Mouse (Mus musculus) liver, embryonic 15.5 days (tissue): ENCODE data around the gene Trappc2. TPM values are rescaled to one million over a fixed set of nuclear protein-coding genes. Genes with fewer than 3 reads are reported as not detected.

ENCODE experiments used
- ATAC-seq: fragments of 200-750 bp; cut with Nextera tagmentation; 2 replicates; pipeline ENCODE4 v1.8.0; 2017; ENCODE audit warnings: moderate number of reproducible peaks, mild to moderate bottlenecking, moderate library complexity; ENCODE audit not compliant: insufficient read depth
- H3K27ac ChIP-seq: fragments of 300-500 bp; sonication (generic); replicated peaks from 2 replicates; pipeline ENCODE4 v1.5.1; 2015; ENCODE audit warnings: mild to moderate bottlenecking, inconsistent platforms
- H3K27me3 ChIP-seq: fragments of 300-500 bp; sonication (generic); 2 replicates; pipeline ENCODE4 v1.6.1; 2015; ENCODE audit warnings: mild to moderate bottlenecking, inconsistent platforms
- H3K36me3 ChIP-seq: fragments of 300-500 bp; sonication (generic); replicated peaks from 2 replicates; pipeline ENCODE4 v1.6.1; 2015; ENCODE audit warnings: moderate library complexity, mild to moderate bottlenecking, inconsistent platforms
- H3K4me1 ChIP-seq: fragments of 300-500 bp; sonication (generic); replicated peaks from 2 replicates; pipeline ENCODE4 v1.6.1; 2015; ENCODE audit warnings: inconsistent platforms
- H3K4me2 ChIP-seq: fragments of 300-500 bp; sonication (generic); 2 replicates; pipeline ENCODE4 v1.6.1; 2015; ENCODE audit warnings: moderate library complexity, mild to moderate bottlenecking, inconsistent platforms
- H3K4me3 ChIP-seq: fragments of 300-500 bp; sonication (generic); replicated peaks from 2 replicates; pipeline ENCODE4 v1.5.1; 2015; ENCODE audit warnings: mild to moderate bottlenecking, inconsistent platforms
- H3K9ac ChIP-seq: fragments of 300-500 bp; sonication (generic); 2 replicates; pipeline ENCODE4 v1.6.1; 2015; ENCODE audit warnings: moderate library complexity, mild to moderate bottlenecking, inconsistent platforms
- H3K9me3 ChIP-seq: fragments of 300-500 bp; sonication (generic); replicated peaks from 2 replicates; pipeline ENCODE4 v1.6.1; 2016; ENCODE audit warnings: inconsistent platforms
- WGBS: fragments of 180-500 bp; shearing (Covaris S2); methylation state at CpG from one replicate; pipeline ENCODE4 v1.1.7; 2015; ENCODE audit warnings: mixed read lengths; ENCODE audit not compliant: insufficient replicate concordance; 5-methylcytosine and 5-hydroxymethylcytosine counted together
- polyA plus RNA-seq: library from polyadenylated mRNA; unstranded; fragments of >200 nt; fragmentation: Nextera tagmentation; extraction: Ambion mirVana; gene quantifications from 2 replicates; pipeline ENCODE4 v1.2.1, GENCODE M21; 2015

The Trappc2 gene
- polyA plus RNA-seq, 1 experiment from 2014 or later: 9.9 TPM

- WGBS: 64% methylated on average over 6 of the region's 6 CpGs
Observed at GRCm38 (mm10) chrX:166472612-166473011, 32.2 kb downstream of the Trappc2 start.

GRCm38 (mm10) chrX:166477393-166477792 is 37.0 kb downstream of the Trappc2 start:
- H3K27ac ChIP-seq: no peak overlapping the region
- H3K9me3 ChIP-seq: no peaks in the 10 kb centered on the region
- H3K27me3 ChIP-seq: no peaks in the 10 kb centered on the region
- peak overlapping the region; percentile 3; the same call in 1 of the 2 replicates for H3K4me3 ChIP-seq
- 0 out of 2 replicates have a peak, but pooled peaks cover 2% of the 10 kb centered on the region for H3K4me1 ChIP-seq
- H3K4me2 ChIP-seq: peak overlapping the region; percentile 68; the same call in 1 of the 2 replicates
- WGBS: 60% methylated on average over 6 of the region's 6 CpGs
- no peak for ATAC-seq
- H3K9ac ChIP-seq: no peak overlapping the region
- no peaks in the 10 kb centered on the region for H3K36me3 ChIP-seq

More at GRCm38 (mm10) chrX:166472612-166473011, 32.2 kb downstream of the Trappc2 start:
- no peak for ATAC-seq
- Histone ChIP-seq H3K9me3 (no peaks in the 10 kb centered on the region), H3K9ac (no peak overlapping the region), H3K27me3 (no peaks in the 10 kb centered on the region), H3K27ac (no peak overlapping the region), H3K4me2 (no peak overlapping the region), H3K4me3 (no peak overlapping the region), H3K4me1 (no peaks in the 10 kb centered on the region), H3K36me3 (peaks cover 3% of the 10 kb centered on the region; the same call in 1 of the 2 replicates)

GRCm38 (mm10) chrX:166478631-166479364 is 38.4 kb downstream of the Trappc2 start:
- H3K4me3 ChIP-seq: peak overlapping the region; percentile 72
- 17% methylated on average over 28 of the region's 28 CpGs for WGBS
- H3K36me3 ChIP-seq: no peaks in the 10 kb centered on the region
- H3K4me2 ChIP-seq: peak overlapping the region; percentile 68
- peak; percentile 37 for ATAC-seq
- peak overlapping the region; percentile 70 for H3K9ac ChIP-seq
- peak overlapping the region; percentile 76 for H3K27ac ChIP-seq
- no peaks in the 10 kb centered on the region for H3K27me3 ChIP-seq
- H3K9me3 ChIP-seq: no peaks in the 10 kb centered on the region
- H3K4me1 ChIP-seq: 0 out of 2 replicates have a peak, but pooled peaks cover 2% of the 10 kb centered on the region

DNA sequence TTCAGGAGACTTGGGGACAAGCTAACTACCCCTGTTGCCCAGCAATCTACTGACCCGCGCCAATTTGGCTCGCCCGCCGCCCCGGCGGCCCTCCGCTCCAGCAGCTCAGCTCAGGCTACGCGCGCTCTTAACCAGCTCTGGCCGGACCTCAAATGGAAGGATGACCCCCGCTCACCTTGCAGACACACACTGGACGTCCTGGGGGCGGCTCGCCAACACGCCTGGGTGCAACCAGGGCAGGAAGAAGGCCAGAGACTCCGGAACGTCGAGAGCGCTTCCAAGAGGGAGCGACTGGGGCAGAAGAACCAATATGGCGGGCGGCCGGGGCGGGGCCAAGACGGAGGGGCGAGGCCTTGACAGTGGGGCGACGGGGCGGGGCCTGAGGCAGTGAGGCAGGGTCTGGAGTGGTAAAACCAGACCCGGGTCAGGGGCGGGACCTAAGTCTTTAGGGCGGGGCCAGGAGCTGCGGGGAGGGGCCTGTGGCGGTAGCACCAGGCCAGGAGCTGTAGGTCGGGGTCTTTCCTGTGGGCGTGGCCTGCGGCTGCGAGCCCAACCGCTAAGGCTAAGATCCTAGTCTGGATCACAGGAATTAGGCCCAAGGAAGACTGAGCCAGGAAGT is 39.1 kb downstream of the Trappc2 start, which contains the start of gene Rab9:
TSS of gene Rab9 (minus strand) at position 503 of the 619 bp plus-strand sequence.
- H3K36me3 ChIP-seq: no peaks in the 10 kb centered on the region
- H3K9me3 ChIP-seq: no peaks in the 10 kb centered on the region
- no peaks in the 10 kb centered on the region for H3K27me3 ChIP-seq
- WGBS: 17% methylated on average over 41 of the region's 41 CpGs
- 0 out of 2 replicates have a peak, but pooled peaks cover 2% of the 10 kb centered on the region for H3K4me1 ChIP-seq
- H3K9ac ChIP-seq: peak within 1 kb of the TSS; percentile 70
- peak within 1 kb of the TSS; percentile 76 for H3K27ac ChIP-seq
- H3K4me2 ChIP-seq: peak within 1 kb of the TSS; percentile 68
- peak; percentile 96 for ATAC-seq
- H3K4me3 ChIP-seq: peak within 1 kb of the TSS; percentile 72

GRCm38 (mm10) chrX:166495052-166495451 is 54.7 kb downstream of the Trappc2 start:
- no peak overlapping the region for H3K9ac ChIP-seq
- ATAC-seq: no peak
- 65% methylated on average over 2 of the region's 2 CpGs for WGBS
- no peak overlapping the region for H3K4me3 ChIP-seq
- no peak overlapping the region for H3K4me2 ChIP-seq
- H3K27me3 ChIP-seq: no peaks in the 10 kb centered on the region
- H3K36me3 ChIP-seq: no peaks in the 10 kb centered on the region
- H3K27ac ChIP-seq: no peak overlapping the region
- no peaks in the 10 kb centered on the region for H3K4me1 ChIP-seq
- H3K9me3 ChIP-seq: no peaks in the 10 kb centered on the region

GRCm38 (mm10) chrX:166497771-166498170 is 57.4 kb downstream of the Trappc2 start:
- WGBS: 46% methylated on average over 4 of the region's 4 CpGs
- Histone ChIP-seq H3K9me3 (no peaks in the 10 kb centered on the region), H3K27me3 (no peaks in the 10 kb centered on the region), H3K4me2 (no peak overlapping the region), H3K36me3 (no peaks in the 10 kb centered on the region), H3K4me3 (no peak overlapping the region), H3K27ac (no peak overlapping the region), H3K4me1 (no peaks in the 10 kb centered on the region), H3K9ac (no peak overlapping the region)
- no peak for ATAC-seq

DNA sequence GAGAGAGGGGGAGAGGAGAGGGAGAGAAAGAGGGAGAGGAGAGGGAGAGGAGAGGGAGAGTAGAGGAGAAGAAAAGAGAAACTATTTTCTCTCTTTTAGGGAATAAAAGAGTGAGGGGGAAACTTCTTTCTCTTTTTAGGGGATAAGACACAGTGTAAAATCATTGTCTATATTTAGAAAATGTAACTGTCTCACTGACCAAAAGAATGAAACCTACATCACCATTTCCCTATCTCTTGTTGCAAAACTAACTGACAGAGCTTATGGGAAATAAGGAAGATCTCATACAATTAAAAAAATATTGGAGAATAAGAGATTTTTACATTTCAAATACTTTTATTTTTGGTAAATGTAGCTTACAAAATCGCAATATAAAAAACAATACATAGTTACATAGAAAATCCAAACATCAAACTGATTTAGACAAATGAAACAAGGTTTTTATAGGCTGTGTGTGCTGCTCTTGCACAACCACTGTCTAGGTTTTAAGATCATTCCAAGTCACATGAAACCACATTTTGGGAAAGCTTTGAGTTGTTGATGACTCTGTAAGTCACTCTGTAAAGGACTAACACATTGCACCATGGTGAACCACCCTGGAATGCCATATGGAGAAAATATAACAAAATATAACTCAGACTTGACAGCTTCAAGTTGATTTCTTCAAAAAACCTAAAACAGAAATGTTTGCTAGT is 59.3 kb downstream of the Trappc2 start:
- H3K9me3 ChIP-seq: no peaks in the 10 kb centered on the region
- H3K9ac ChIP-seq: no peak overlapping the region
- H3K4me1 ChIP-seq: no peaks in the 10 kb centered on the region
- no peaks in the 10 kb centered on the region for H3K27me3 ChIP-seq
- no peaks in the 10 kb centered on the region for H3K36me3 ChIP-seq
- H3K27ac ChIP-seq: no peak overlapping the region
- ATAC-seq: no peak
- H3K4me3 ChIP-seq: no peak overlapping the region
- WGBS: 47% methylated on average over 1 of the region's 1 CpGs
- H3K4me2 ChIP-seq: no peak overlapping the region

Other genes starting within 250 kb of the Trappc2 start
- gene Gpm6b, start 201.7 kb upstream of the Trappc2 start, polyA plus RNA-seq: 2.3 and 2.8 TPM in 2 replicates
- gene Ofd1, start 130 bp downstream of the Trappc2 start, polyA plus RNA-seq: 2.1 and 2.2 TPM in 2 replicates
- gene Rab9, start 39.3 kb downstream of the Trappc2 start, polyA plus RNA-seq: 18.6 and 21.9 TPM in 2 replicates
- 3.0 and 3.2 TPM in 2 replicates for gene Tceanc, start 78.0 kb downstream of the Trappc2 start, polyA plus RNA-seq
- gene Egfl6, start 145.1 kb downstream of the Trappc2 start, polyA plus RNA-seq: 0.79 and 0.89 TPM in 2 replicates